Mouse (Mus musculus) right cerebral cortex, postnatal 4 days (tissue): ENCODE measurements at regions not wholly inside any gene's neighbourhood (a gene's known extent, or its start where the extent isn't known, plus 50 kb on each side); places are given as distances from the start of the nearest gene placed in this dataset.

Experiments
- DNase-seq: peaks from one replicate; pipeline ENCODE4 v3.0.0-alpha.2; 2022

DNA sequence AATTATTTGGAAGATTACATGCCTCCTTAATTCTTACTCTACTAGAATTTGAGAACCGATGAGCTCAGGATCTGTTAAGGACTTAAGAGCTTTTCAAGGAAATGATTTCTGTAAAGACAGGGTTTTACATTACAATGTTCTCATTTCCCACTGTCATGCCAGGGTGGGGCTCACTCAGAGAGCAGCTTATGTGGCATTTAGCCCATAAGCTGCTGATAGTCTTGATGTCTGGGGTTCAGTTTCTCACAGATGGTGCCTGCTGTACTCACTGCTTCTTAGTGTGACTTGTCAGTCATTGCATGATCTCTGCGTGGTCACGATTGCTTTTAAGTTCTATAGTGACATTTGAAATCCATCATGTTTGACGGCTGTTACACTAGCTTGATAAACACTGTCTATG is 484.8 kb downstream of the Pcdh17 start:
- DNase-seq = no peak

DNA sequence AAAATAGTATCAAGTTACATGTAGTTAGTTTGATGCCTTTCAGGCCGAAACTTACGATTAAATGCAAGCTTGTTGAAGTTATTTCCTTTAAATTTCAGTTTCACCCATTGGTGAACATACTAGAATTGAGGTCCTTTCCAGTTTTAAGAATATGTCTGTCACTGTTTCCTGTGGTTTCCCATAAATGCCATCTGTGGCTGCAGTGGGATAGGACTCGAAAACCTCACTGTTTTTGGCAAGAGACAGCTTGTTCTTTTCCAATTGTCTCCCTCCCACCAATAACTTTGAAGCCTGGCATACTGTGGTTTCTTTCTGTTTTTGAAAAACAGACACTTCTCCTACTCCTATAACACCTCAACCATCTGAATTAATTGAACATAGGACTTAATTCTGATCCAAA is 490.7 kb downstream of the Pcdh17 start:
- DNase-seq = no peak

DNA sequence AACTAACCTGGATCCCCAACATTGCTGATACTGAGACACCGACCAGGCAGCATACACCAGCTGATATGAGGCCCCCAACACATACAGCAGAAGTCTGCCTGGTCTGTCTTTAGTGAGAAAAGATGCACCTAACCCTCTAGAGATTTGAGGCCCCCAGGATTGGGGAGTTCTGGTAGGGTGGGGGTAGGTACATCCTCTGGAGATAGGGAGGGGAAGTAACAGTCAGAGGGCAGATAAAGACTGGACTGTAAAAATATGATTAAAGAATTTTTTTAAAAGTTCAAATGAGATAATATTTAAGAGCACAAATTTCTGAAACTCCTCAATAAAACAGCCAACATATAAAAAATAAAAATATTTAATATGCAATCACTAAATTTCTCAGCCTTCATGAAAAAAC is 511.9 kb downstream of the Pcdh17 start:
- DNase-seq = no peak

DNA sequence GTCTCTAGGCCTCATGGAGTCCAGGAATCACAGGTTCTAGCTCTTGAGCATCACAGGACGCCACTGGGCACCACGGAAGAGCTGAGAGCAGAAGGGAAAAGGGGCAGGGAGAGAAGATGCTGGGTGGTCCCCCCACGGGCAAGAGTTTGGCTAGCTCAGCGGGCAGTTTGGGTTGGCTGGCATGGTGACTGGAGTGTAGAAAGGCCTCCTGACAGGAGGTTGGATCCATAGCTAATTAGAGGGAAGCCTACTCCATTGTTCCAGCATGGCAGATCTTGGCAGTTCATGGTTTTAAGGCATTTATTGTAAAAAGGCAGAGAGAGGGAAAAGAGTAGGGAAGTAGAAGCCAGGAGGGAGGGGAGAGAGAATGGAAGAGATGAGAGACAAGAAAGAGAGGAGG is 544.4 kb downstream of the Pcdh17 start:
- DNase-seq = peak; percentile 4

DNA sequence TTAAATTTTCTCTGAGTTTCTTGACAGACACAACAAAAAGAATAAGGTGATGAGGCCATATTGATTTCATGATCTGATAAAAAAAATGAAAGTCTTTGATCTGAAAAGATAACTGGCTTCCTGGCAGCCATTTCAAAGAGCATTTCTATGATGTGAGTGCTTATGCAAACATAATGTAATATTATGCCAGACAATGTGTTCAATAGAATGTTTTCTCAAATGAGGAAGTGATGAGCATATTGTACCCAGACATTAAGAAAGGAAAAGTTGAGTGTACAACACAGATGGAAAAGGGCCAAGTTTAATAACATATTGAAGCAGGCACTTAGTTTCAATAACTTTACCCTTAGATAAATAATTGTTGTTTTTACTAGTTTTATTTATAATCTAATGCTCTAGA is 569.0 kb downstream of the Pcdh17 start:
- no peak for DNase-seq
